In genomic region chr4:147594630-147595029, GRCm38 (mm10) we compare ENCODE assay signal across 8 mouse cellular contexts. TPM values are rescaled to one million over a fixed set of nuclear protein-coding genes. Genes with fewer than 3 reads are reported as not detected.
A peak's percentile ranks its signal among the peaks of the same experiment; 100 is the strongest.
DNase-seq lines count a peak whose midpoint lies in the region; ATAC-seq lines count a peak whose summit lies in the region.
"Not testable (repeated sequence)": the region's sequence is repeated elsewhere in the genome, so short reads cannot be mapped to it uniquely, and the experiment has no call there.
"Had no signal": no experiment of that assay in that cellular context is flagged by ENCODE, and none has a peak within 500 bp of the region (broad histone marks: within the 10 kb centered on the region; RNA-seq: fewer than 3 reads in every experiment).

No protein-coding gene starts in this region.

- H3K27me3 ChIP-seq in heart, embryonic 10.5 days (ENCODE audit: insufficient read depth, poor library complexity, severe bottlenecking); limb, embryonic 11.5 days (ENCODE audit: control insufficient read depth, insufficient read depth, low read length); midbrain, embryonic 11.5 days (ENCODE audit: control insufficient read depth, insufficient read depth, low read length): not testable (repeated sequence)

- not testable (repeated sequence) for H3K36me3 ChIP-seq in heart, embryonic 10.5 days; limb, embryonic 11.5 days (ENCODE audit: control insufficient read depth, insufficient read depth, low read length); midbrain, embryonic 11.5 days (ENCODE audit: control insufficient read depth, insufficient read depth, low read length)

- not testable (repeated sequence) for H3K9ac ChIP-seq in limb, embryonic 11.5 days (ENCODE audit: low read length); midbrain, embryonic 11.5 days (ENCODE audit: low read length)

- WGBS in heart, embryonic 10.5 days: 73% methylated on average over 3 of the region's 3 CpGs
- WGBS in limb, embryonic 11.5 days: 81% methylated on average over 3 of the region's 3 CpGs
- WGBS in midbrain, embryonic 11.5 days: 82% methylated on average over 3 of the region's 3 CpGs

- H3K4me1 ChIP-seq in heart, embryonic 10.5 days; limb, embryonic 11.5 days (ENCODE audit: control insufficient read depth, insufficient read depth, low read length); midbrain, embryonic 11.5 days (ENCODE audit: control insufficient read depth, insufficient read depth, low read length): not testable (repeated sequence)

- peak; percentile 90 for DNase-seq in heart, adult 11 months
- DNase-seq in heart, embryonic 10.5 days (ENCODE audit: low spot score): peak; percentile 53
- DNase-seq in limb, embryonic 11.5 days (ENCODE audit: low spot score): not testable (repeated sequence)
- peak; percentile 12 for DNase-seq in midbrain, embryonic 11.5 days (ENCODE audit: low spot score, missing footprints)

- ATAC-seq in limb, embryonic 11.5 days (ENCODE audit: insufficient number of reproducible peaks, low FRiP score, low TSS enrichment, low read depth): peak; percentile 41; the same call in 1 of the 2 replicates
- not testable (repeated sequence) for ATAC-seq in midbrain, embryonic 11.5 days (ENCODE audit: low FRiP score)

- H3K27ac ChIP-seq in heart, embryonic 10.5 days; limb, embryonic 11.5 days (replicated peaks; ENCODE audit: low read depth, low read length); midbrain, embryonic 11.5 days (ENCODE audit: low read depth, low read length): not testable (repeated sequence)

- H3K4me2 ChIP-seq in limb, embryonic 11.5 days (ENCODE audit: low read depth, severe bottlenecking); midbrain, embryonic 11.5 days: not testable (repeated sequence)

- H3K9me3 ChIP-seq in heart, embryonic 10.5 days; limb, embryonic 11.5 days (ENCODE audit: control insufficient read depth, low read length); midbrain, embryonic 11.5 days (ENCODE audit: control insufficient read depth, low read length): not testable (repeated sequence)

- not testable (repeated sequence) for H3K4me3 ChIP-seq in heart, embryonic 10.5 days; limb, embryonic 11.5 days (ENCODE audit: low read depth, low read length); midbrain, embryonic 11.5 days (ENCODE audit: low read depth, low read length)

RNA-seq across cellular contexts. Expression of gene Zfp985, which starts 41.6 kb away (rescaled TPM):
- 0.10 and 0.12 TPM in 2 replicates for polyA plus RNA-seq in heart, embryonic 10.5 days (2016; fragmentation: Nextera tagmentation; extraction: Ambion mirVana)
- 0.07 and 0.09 TPM in 2 replicates for polyA plus RNA-seq in limb, embryonic 11.5 days (2014; fragmentation: Nextera tagmentation; extraction: Ambion mirVana)
- 0.11 and 0.12 TPM in 2 replicates for polyA plus RNA-seq in midbrain, embryonic 11.5 days (2014; fragmentation: Nextera tagmentation; extraction: Ambion mirVana)
- polyA plus RNA-seq: adrenal gland, adult 2 months had no signal

RNA-seq across cellular contexts. Expression of gene Zfp979, which starts 47.7 kb away (rescaled TPM):
- 6.0 and 6.3 TPM in 2 replicates for polyA plus RNA-seq in heart, embryonic 10.5 days (2016; fragmentation: Nextera tagmentation; extraction: Ambion mirVana)
- polyA plus RNA-seq in limb, embryonic 11.5 days (2014; fragmentation: Nextera tagmentation; extraction: Ambion mirVana): 3.1 TPM in 2 replicates
- 2.8 and 3.1 TPM in 2 replicates for polyA plus RNA-seq in midbrain, embryonic 11.5 days (2014; fragmentation: Nextera tagmentation; extraction: Ambion mirVana)
- polyA plus RNA-seq: adrenal gland, adult 2 months; G1E had no signal

RNA-seq across cellular contexts. Expression of gene Gm16503, which starts 54.6 kb away (rescaled TPM):
- polyA plus RNA-seq in heart, embryonic 10.5 days (2016; fragmentation: Nextera tagmentation; extraction: Ambion mirVana): 0.38 and 0.53 TPM in 2 replicates
- 0.39 and 0.47 TPM in 2 replicates for polyA plus RNA-seq in limb, embryonic 11.5 days (2014; fragmentation: Nextera tagmentation; extraction: Ambion mirVana)
- 0.15 and 0.29 TPM in 2 replicates for polyA plus RNA-seq in midbrain, embryonic 11.5 days (2014; fragmentation: Nextera tagmentation; extraction: Ambion mirVana)
- polyA plus RNA-seq: adrenal gland, adult 2 months; C2C12; G1E; Patski had no signal
